Mouse (Mus musculus): ENCODE data around the gene Cd4.

DNA sequence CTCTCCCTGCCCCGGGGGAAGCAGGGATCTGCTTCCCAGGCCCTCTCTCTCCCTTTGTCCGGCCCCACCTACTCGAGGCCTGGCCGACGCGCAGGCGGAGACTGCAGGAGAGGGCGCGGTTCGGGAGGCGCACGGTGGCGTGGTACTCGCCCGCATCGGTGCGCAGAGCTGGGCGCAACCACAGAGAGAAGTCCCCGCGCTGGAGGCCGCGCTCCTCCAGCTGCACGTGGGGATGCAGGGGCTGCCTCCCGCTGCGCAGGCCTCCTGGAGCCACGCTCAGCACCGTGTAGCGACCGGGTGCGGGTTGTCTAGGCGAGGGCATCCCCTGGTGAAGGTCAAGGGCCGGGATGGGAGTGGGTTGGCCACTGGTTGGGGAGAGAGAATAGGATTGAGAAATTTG is 22.0 kb upstream of the Cd4 start:
- TF ChIP-seq CTCF (conservative IDR thresholded peaks at IDR 0.05 in 1 of 2, IDR thresholded peaks at IDR 0.05 in 1 of 2; ENCODE audit: low read depth in 2 of 2, low read length in 2 of 2) (no peak), ZC3H11A (IDR thresholded peaks at IDR 0.05; ENCODE audit: low read depth, low read length) (no peak)
